Mouse (Mus musculus) gastrocnemius, adult 2 months (tissue): ENCODE results near the gene Lrig1. TPM values are rescaled to one million over a fixed set of nuclear protein-coding genes. Genes with fewer than 3 reads are reported as not detected.

Experiments used
- DNase-seq: peaks from one replicate; pipeline ENCODE4 v3.0.0; 2022
- H3K27ac ChIP-seq: fragments of 200-600 bp; 2 replicates; pipeline ENCODE4 v1.8.1; 2022; ENCODE audit warnings: mild to moderate bottlenecking
- H3K4me3 ChIP-seq: fragments of 200-600 bp; 2 replicates; pipeline ENCODE4 v1.8.1; 2022; ENCODE audit warnings: mild to moderate bottlenecking, moderate library complexity
- CTCF ChIP-seq: fragments of 200-600 bp; IDR thresholded peaks from 2 replicates; pipeline ENCODE4 v1.8.1; 2022; ENCODE audit warnings: antibody characterized with exemption, mild to moderate bottlenecking, moderate library complexity
- intact Hi-C: fragments of 180-260 bp; cut with DNase I; formaldehyde crosslinking; loops from one replicate; pipeline ENCODE4 v1.15.1; 2025
- total RNA-seq, 2 experiments: library from RNA; stranded (reverse); gene quantifications; 2 replicates each; pipeline ENCODE4 v1.2.3; 2021

Lrig1 gene
- total RNA-seq, 2 experiments from 2014 or later = 38.9 to 57.9 TPM

- DNase-seq = no peak
- Histone ChIP-seq H3K4me3 (no peak overlapping the region), H3K27ac (no peak overlapping the region)
- intact Hi-C loops = no loop called here
- no peak for TF ChIP-seq CTCF
These were observed 15.1 kb upstream of the Lrig1 start for GRCm38 (mm10) chr6:94714815-94715644.

- no peak for TF ChIP-seq CTCF
- Histone ChIP-seq H3K27ac (no peak overlapping the region), H3K4me3 (no peak overlapping the region)
- no peak for DNase-seq
- intact Hi-C loops = loop anchor here (5.0 to 10.0 kb wide), 2 partner anchors 97 to 165 kb away; no protein-coding TSS in a partner anchor
These were observed 9.9 kb upstream of the Lrig1 start for GRCm38 (mm10) chr6:94709832-94710231.

DNA sequence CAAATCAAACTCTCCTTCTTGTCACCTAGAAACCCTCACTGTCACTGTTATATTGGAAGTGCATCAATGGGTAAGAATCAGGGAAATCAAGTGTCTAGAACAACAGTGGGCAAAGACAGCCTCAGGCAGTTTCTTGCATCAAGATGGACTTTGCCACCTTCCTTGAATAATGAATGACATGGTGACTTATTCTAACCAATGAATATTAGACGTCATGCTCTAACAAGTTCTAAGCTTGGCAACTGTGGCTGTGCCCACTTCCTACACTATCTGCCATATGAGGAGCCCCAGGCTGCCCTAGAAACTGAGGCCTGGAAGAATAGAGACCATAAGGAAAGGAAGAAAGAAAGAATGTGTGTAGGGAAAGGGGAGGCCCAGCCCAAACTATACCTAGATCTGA lies 9.2 kb upstream of the Lrig1 start:
- DNase-seq = no peak
- intact Hi-C loops = loop anchor here (5.0 to 10.0 kb wide), 2 partner anchors 98 to 164 kb away; no protein-coding TSS in a partner anchor
- no peak for TF ChIP-seq CTCF
- Histone ChIP-seq H3K27ac (no peak overlapping the region), H3K4me3 (no peak overlapping the region)

DNA sequence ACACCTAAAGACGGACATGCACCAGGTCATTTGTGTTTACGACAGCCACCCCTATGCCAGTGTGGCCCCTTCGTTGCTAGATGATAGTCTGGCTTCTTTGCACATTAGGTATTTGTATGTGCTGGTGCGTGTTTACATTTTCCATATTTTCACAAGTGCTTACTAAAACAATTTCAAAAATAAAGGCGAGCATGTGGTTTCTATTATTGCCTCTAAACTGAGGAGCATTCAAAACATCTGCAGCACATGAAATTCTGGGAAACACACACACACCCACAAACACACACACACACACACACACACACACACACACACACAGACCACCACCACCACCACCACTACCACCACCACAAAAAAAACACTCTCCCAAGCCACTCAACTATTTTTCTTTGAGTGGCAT lies 7.3 kb upstream of the Lrig1 start:
- TF ChIP-seq CTCF = no peak
- intact Hi-C loops = loop anchor here (5.0 to 10.0 kb wide), 2 partner anchors 100 to 162 kb away; no protein-coding TSS in a partner anchor
- Histone ChIP-seq H3K27ac (no peak overlapping the region), H3K4me3 (no peak overlapping the region)
- no peak for DNase-seq

DNA sequence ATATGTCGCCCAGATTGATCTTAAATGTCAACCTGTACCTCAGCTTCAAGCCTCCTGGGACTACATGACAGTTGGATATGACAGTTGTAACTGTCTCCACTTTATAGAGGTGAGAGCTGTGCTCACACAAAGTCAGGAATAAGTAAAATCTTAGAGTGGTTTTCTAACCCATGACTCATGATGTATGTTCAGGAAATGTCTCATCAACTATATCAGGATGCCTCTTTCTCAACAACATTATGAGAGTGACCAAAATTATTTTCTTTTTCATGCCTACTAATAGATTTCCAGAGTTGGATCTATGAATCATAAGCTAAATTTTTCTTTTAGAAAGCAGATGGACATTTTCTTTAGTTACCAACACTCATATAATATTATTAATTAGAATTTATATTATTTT lies 6.0 kb upstream of the Lrig1 start:
- no peak overlapping the region for H3K4me3 ChIP-seq
- no peak for TF ChIP-seq CTCF
- intact Hi-C loops = loop anchor here (5.0 to 10.0 kb wide), 2 partner anchors 101 to 161 kb away; no protein-coding TSS in a partner anchor
- no peak overlapping the region for H3K27ac ChIP-seq
- DNase-seq = no peak

DNA sequence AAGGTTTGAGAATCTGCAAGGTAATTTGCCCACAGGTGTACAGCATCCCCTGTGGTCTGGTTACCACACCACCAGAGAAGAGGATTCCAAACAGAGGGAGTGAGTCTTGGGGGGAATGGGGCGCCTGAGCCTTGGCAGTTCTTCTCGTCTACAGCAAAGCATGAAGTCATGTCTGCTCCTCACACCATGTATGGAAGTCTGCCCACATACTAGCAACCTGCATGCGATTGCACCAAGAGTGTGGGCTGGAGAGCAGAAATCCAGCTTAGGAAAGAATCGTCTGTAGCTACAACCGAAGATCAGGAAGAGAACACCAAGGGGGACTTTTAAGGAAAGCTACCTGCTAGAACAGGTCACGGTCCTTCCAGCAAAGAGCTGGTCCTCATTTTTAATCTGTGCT lies 3.0 kb upstream of the Lrig1 start:
- DNase-seq = no peak
- H3K27ac ChIP-seq = no peak overlapping the region
- TF ChIP-seq CTCF = no peak
- no peak overlapping the region for H3K4me3 ChIP-seq
- intact Hi-C loops = loop anchor here (5.0 to 10.0 kb wide), 2 partner anchors 158 to 264 kb away; no protein-coding TSS in a partner anchor

DNA sequence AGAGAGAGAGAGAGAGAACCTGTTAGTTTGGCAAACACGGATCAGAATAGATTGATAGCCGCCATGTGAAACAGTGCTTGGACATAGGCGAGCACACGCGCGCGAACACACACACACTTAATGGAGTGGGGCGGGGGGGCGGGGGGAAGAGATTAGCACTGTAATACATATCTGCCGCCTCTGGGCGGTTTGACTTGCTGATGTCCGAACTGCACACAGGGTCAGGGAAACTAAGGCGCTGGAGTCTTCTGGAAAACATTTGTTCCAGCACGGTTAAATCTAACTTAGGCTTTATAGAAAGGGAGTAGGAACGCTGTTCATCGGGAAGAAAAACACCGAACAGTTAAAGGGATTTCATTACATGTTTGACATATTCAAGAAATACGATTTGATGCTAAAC lies 1.1 kb upstream of the Lrig1 start:
- DNase-seq = no peak
- peak overlapping the region; percentile 98 for H3K4me3 ChIP-seq
- intact Hi-C loops = loop anchor here (2.0 to 10.0 kb wide), 3 partner anchors 80 to 266 kb away; no protein-coding TSS in a partner anchor
- peak overlapping the region; percentile 73 for H3K27ac ChIP-seq
- TF ChIP-seq CTCF = peak; percentile 55

- no peak for TF ChIP-seq CTCF
- intact Hi-C loops = loop anchor here (2.0 to 10.0 kb wide), 3 partner anchors 80 to 267 kb away; no protein-coding TSS in a partner anchor
- H3K4me3 ChIP-seq = peak overlapping the region; percentile 98
- peak; percentile 80 for DNase-seq
- peak overlapping the region; percentile 73 for H3K27ac ChIP-seq
These were observed 654 bp upstream of the Lrig1 start for GRCm38 (mm10) chr6:94700612-94701011.

- peak; percentile 80 for DNase-seq
- Histone ChIP-seq H3K4me3 (peak overlapping the region; percentile 98), H3K27ac (peak overlapping the region; percentile 98)
- intact Hi-C loops = loop anchor here (1.0 kb wide), 1 partner anchor 41 kb away; no protein-coding TSS in a partner anchor
- no peak for TF ChIP-seq CTCF
These were observed 578 bp downstream of the Lrig1 start for GRCm38 (mm10) chr6:94699173-94699987.

DNA sequence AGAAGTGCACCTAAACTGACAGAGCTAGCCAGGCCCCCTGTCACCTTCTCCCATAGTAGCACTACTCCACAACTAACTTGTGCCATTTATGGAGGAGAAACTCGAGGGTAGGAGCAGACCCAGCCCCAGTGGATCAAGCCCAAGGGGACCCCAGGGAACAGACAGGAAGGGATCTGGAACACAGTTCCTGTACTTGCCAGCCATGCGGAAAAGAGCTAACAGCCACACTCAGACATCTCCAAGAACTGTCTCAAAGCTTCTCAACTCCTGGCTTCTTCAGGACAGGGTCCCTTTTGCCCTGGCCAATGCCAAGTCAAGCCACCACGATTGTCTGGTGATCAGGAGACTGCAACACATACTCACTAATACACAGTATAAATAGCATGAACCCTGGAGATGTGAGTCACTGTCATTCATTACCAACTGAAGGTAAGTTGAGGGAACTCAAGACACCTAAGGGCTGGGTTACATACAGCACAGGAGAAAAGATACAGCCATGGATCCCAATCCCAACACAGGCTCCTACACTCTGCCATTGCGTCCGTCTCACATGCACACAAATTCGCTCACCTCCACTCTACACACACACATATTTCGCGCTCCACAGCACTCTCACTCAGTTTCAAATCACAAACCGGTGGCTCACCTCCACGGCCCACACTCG lies 1.3 kb downstream of the Lrig1 start:
- intact Hi-C loops = loop anchor here (1.0 kb wide), 1 partner anchor 40 kb away; no protein-coding TSS in a partner anchor
- no peak for TF ChIP-seq CTCF
- H3K27ac ChIP-seq = peak overlapping the region; percentile 98
- no peak for DNase-seq
- peak overlapping the region; percentile 98 for H3K4me3 ChIP-seq

DNA sequence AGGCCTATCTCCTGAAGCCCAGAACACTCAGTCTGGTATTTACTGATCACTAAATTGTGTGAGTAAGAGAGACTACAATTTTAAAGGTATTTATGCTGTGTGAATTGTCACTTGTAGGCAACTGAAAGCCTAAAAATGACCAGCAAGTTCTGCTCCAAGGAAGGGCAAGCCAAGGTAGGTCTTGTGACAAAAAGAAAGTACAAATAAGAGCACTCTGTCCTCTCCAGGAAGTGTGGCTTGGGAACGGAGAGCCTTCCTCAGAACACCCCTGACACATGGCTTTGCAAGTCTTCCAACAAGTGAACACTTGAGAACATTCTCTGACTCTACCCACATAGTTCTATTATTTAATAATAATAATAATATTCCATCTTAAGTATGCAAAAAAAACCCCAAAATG lies 2.5 kb downstream of the Lrig1 start:
- intact Hi-C loops = no loop called here
- peak overlapping the region; percentile 98 for H3K27ac ChIP-seq
- H3K4me3 ChIP-seq = peak overlapping the region; percentile 98
- DNase-seq = no peak
- no peak for TF ChIP-seq CTCF
